Mouse (Mus musculus) MEL (cell line): ENCODE data around the gene Zfp654. TPM values are rescaled to one million over a fixed set of nuclear protein-coding genes. Genes with fewer than 3 reads are reported as not detected.

ENCODE experiments used
- DNase-seq: peaks from one replicate; pipeline ENCODE4 v3.0.0; 2011; ENCODE audit warnings: low read depth, low spot score
- H3K27ac ChIP-seq: 2 replicates; pipeline ENCODE4 v1.5.1; 2012; ENCODE audit warnings: low read depth, mild to moderate bottlenecking, control low read depth, low read length, moderate library complexity; ENCODE audit not compliant: control insufficient read depth
- H3K27me3 ChIP-seq, 2 experiments: fragments of 150-350 bp in 1 of 2; sonication (generic) in 1 of 2; 2 replicates each; pipeline ENCODE4 v1.6.1; 2012; ENCODE audit warnings: low read length in 2 of 2, mild to moderate bottlenecking in 2 of 2, improper control_type of control experiment in 1 of 2, moderate library complexity in 1 of 2; ENCODE audit not compliant: insufficient read depth in 2 of 2, control insufficient read depth in 1 of 2
- H3K36me3 ChIP-seq, 2 experiments: 2 replicates each; pipeline ENCODE4 v1.6.1; 2012 to 2014; ENCODE audit warnings: low read length in 2 of 2, improper control_type of control experiment in 1 of 2, inconsistent platforms in 1 of 2, mild to moderate bottlenecking in 1 of 2; ENCODE audit not compliant: insufficient read depth in 2 of 2, control insufficient read depth in 1 of 2
- H3K4me1 ChIP-seq, 2 experiments: fragments of 150-350 bp in 1 of 2; sonication (generic) in 1 of 2; 2 replicates each; pipeline ENCODE4 v1.6.1; 2012; ENCODE audit warnings: low read length in 2 of 2, improper control_type of control experiment in 1 of 2, mild to moderate bottlenecking in 1 of 2; ENCODE audit not compliant: insufficient read depth in 2 of 2, control insufficient read depth in 1 of 2
- H3K4me3 ChIP-seq, 2 experiments: fragments of 150-350 bp in 1 of 2; sonication (generic) in 1 of 2; 2 replicates each; pipeline ENCODE4 v1.5.1; 2012; ENCODE audit warnings: low read depth in 2 of 2, low read length in 2 of 2, mild to moderate bottlenecking in 2 of 2, moderate library complexity in 2 of 2, control low read depth in 1 of 2, improper control_type of control experiment in 1 of 2; ENCODE audit not compliant: control insufficient read depth in 1 of 2, insufficient read depth in 1 of 2
- H3K79me2 ChIP-seq: 2 replicates; pipeline ENCODE4 v1.6.1; 2012; ENCODE audit warnings: mild to moderate bottlenecking, low read length, moderate library complexity; ENCODE audit not compliant: control insufficient read depth, poor library complexity, insufficient read depth
- H3K9ac ChIP-seq: 2 replicates; pipeline ENCODE4 v1.6.1; 2012; ENCODE audit warnings: low read depth, mild to moderate bottlenecking, control low read depth, low read length, moderate library complexity; ENCODE audit not compliant: control insufficient read depth, poor library complexity, severe bottlenecking
- H3K9me3 ChIP-seq: fragments of 150-350 bp; sonication (generic); replicated peaks from 2 replicates; pipeline ENCODE4 v1.6.1; 2012; ENCODE audit warnings: mild to moderate bottlenecking, low read length, improper control_type of control experiment, moderate library complexity; ENCODE audit not compliant: insufficient read depth
- BHLHE40 ChIP-seq: IDR thresholded peaks from 2 replicates; pipeline ENCODE4 v1.6.1; 2012; ENCODE audit warnings: low read depth, mild to moderate bottlenecking, inconsistent platforms, low read length, improper control_type of control experiment, borderline replicate concordance
- CHD1 ChIP-seq: IDR thresholded peaks from 2 replicates; pipeline ENCODE4 v1.6.1; 2012; ENCODE audit warnings: low read depth, mild to moderate bottlenecking, inconsistent platforms, low read length, improper control_type of control experiment
- ELF1 ChIP-seq: IDR thresholded peaks from 2 replicates; pipeline ENCODE4 v1.6.1; 2014; ENCODE audit warnings: low read depth, mild to moderate bottlenecking, inconsistent platforms, low read length, improper control_type of control experiment, moderate library complexity
- ETS1 ChIP-seq: IDR thresholded peaks from 2 replicates; pipeline ENCODE4 v1.6.1; 2012; ENCODE audit warnings: low read depth, mild to moderate bottlenecking, inconsistent platforms, low read length, improper control_type of control experiment, moderate library complexity
- GATA1 ChIP-seq: IDR thresholded peaks from 2 replicates; pipeline ENCODE4 v1.6.1; 2011; ENCODE audit warnings: low read depth, low read length, improper control_type of control experiment
- HCFC1 ChIP-seq: IDR thresholded peaks from 2 replicates; pipeline ENCODE4 v1.6.1; 2012; ENCODE audit warnings: low read depth, mild to moderate bottlenecking, inconsistent platforms, low read length, improper control_type of control experiment, moderate library complexity
- MAFK ChIP-seq: IDR thresholded peaks from 2 replicates; pipeline ENCODE4 v1.6.1; 2011; ENCODE audit warnings: low read depth, mild to moderate bottlenecking, low read length, improper control_type of control experiment, borderline replicate concordance
- MAZ ChIP-seq: IDR thresholded peaks from 2 replicates; pipeline ENCODE4 v1.6.1; 2012; ENCODE audit warnings: low read depth, mild to moderate bottlenecking, inconsistent platforms, low read length, improper control_type of control experiment
- MYC ChIP-seq: IDR thresholded peaks from 2 replicates; pipeline ENCODE4 v1.6.1; 2011; ENCODE audit warnings: low read depth, mild to moderate bottlenecking, low read length, improper control_type of control experiment, moderate library complexity
- NRF1 ChIP-seq: IDR thresholded peaks from 2 replicates; pipeline ENCODE4 v1.6.1; 2014; ENCODE audit warnings: low read depth, mild to moderate bottlenecking, inconsistent platforms, low read length, improper control_type of control experiment, moderate library complexity; ENCODE audit not compliant: poor library complexity, insufficient read depth, severe bottlenecking
- POLR2A ChIP-seq, 2 experiments: IDR thresholded peaks; 2 replicates each; pipeline ENCODE4 v1.6.1; 2011 to 2012; ENCODE audit warnings: low read length in 2 of 2, mild to moderate bottlenecking in 2 of 2, control low read depth in 1 of 2, improper control_type of control experiment in 1 of 2, low read depth in 1 of 2, moderate library complexity in 1 of 2; ENCODE audit not compliant: control insufficient read depth in 1 of 2, insufficient read depth in 1 of 2, poor library complexity in 1 of 2
- POLR2AphosphoS2 ChIP-seq: IDR thresholded peaks from 2 replicates; pipeline ENCODE4 v1.6.1; 2011; ENCODE audit warnings: low read length, improper control_type of control experiment
- POLR2AphosphoS5 ChIP-seq: IDR thresholded peaks from 2 replicates; pipeline ENCODE4 v1.6.1; 2012; ENCODE audit warnings: low read depth, borderline replicate concordance, mild to moderate bottlenecking, inconsistent platforms, low read length, moderate library complexity, mixed read lengths
- RCOR1 ChIP-seq: IDR thresholded peaks from 2 replicates; pipeline ENCODE4 v1.6.1; 2012; ENCODE audit warnings: low read depth, mild to moderate bottlenecking, inconsistent platforms, low read length, improper control_type of control experiment
- SIN3A ChIP-seq: IDR thresholded peaks from 2 replicates; pipeline ENCODE4 v1.6.1; 2012; ENCODE audit warnings: low read length, improper control_type of control experiment, inconsistent platforms
- TBP ChIP-seq: IDR thresholded peaks from 2 replicates; pipeline ENCODE4 v1.8.0; 2011; ENCODE audit warnings: low read depth, low read length, improper control_type of control experiment
- TCF12 ChIP-seq: IDR thresholded peaks from 2 replicates; pipeline ENCODE4 v1.6.1; 2014; ENCODE audit warnings: low read depth, mild to moderate bottlenecking, inconsistent platforms, low read length, improper control_type of control experiment, moderate library complexity
- UBTF ChIP-seq: IDR thresholded peaks from 2 replicates; pipeline ENCODE4 v1.6.1; 2012; ENCODE audit warnings: low read depth, mild to moderate bottlenecking, inconsistent platforms, low read length, improper control_type of control experiment, moderate library complexity, borderline replicate concordance; ENCODE audit not compliant: insufficient read depth
- USF1 ChIP-seq: IDR thresholded peaks from 2 replicates; pipeline ENCODE4 v1.6.1; 2014; ENCODE audit warnings: low read depth, mild to moderate bottlenecking, inconsistent platforms, low read length, improper control_type of control experiment, moderate library complexity
- ZC3H11A ChIP-seq: IDR thresholded peaks from 2 replicates; pipeline ENCODE4 v1.6.1; 2012; ENCODE audit warnings: low read depth, mild to moderate bottlenecking, inconsistent platforms, low read length, improper control_type of control experiment
- ZKSCAN1 ChIP-seq: IDR thresholded peaks from 2 replicates; pipeline ENCODE4 v1.6.1; 2012; ENCODE audit warnings: low read depth, mild to moderate bottlenecking, inconsistent platforms, low read length, improper control_type of control experiment, moderate library complexity
- ZNF384 ChIP-seq: IDR thresholded peaks from 2 replicates; pipeline ENCODE4 v1.6.1; 2012; ENCODE audit warnings: low read depth, mild to moderate bottlenecking, inconsistent platforms, low read length, improper control_type of control experiment
- polyA plus RNA-seq, 2 experiments: library from polyadenylated mRNA; stranded (reverse) in 1 of 2; unstranded in 1 of 2; fragments of >175 nt in 1 of 2; fragments of >200 nt in 1 of 2; gene quantifications; 2 replicates each; pipeline versions ENCODE4 v1.2.1 to v1.2.4; 2012; ENCODE audit warnings: low replicate concordance in 2 of 2, low read depth in 1 of 2; ENCODE audit not compliant: insufficient read length in 2 of 2, insufficient read depth in 1 of 2, missing spikeins in 1 of 2
- total RNA-seq: library from RNA; depleted of rRNA; stranded (reverse); fragments of 300-350 nt; gene quantifications from 2 replicates; pipeline ENCODE4 v1.2.3, GENCODE M21; 2012

Gene Zfp654
- total and polyA plus RNA-seq, 3 experiments = 5.0 to 61.6 (median 6.9) TPM

GRCm38 (mm10) chr16:64801638-64802037 lies 49.8 kb downstream of the Zfp654 start:
- Histone ChIP-seq H3K27me3 (no peaks in the 10 kb centered on the region), H3K36me3 (peaks cover 0 to 19% of the 10 kb centered on the region in 2 experiments; a peak in 3 of 4 replicates), H3K9me3 (no peaks in the 10 kb centered on the region), H3K79me2 (peaks cover 2% of the 10 kb centered on the region; the same call in 1 of the 2 replicates), H3K27ac (no peak overlapping the region), H3K4me1 (no peaks in the 10 kb centered on the region), H3K4me3 (no peak overlapping the region), H3K9ac (no peak overlapping the region)
- DNase-seq = peak; percentile 24
- TF ChIP-seq ZNF384 (no peak), POLR2AphosphoS2 (no peak), ELF1 (no peak), TCF12 (no peak), CHD1 (no peak), ETS1 (no peak), USF1 (no peak), GATA1 (no peak), ZKSCAN1 (no peak), POLR2AphosphoS5 (no peak), MAZ (no peak), MAFK (no peak), POLR2A (IDR thresholded peaks at IDR 0.05; ENCODE audit: control insufficient read depth in 1 of 2, insufficient read depth in 1 of 2, low read depth in 1 of 2, low read length in 2 of 2, poor library complexity in 1 of 2) (no peak), BHLHE40 (no peak), NRF1 (no peak), UBTF (no peak), SIN3A (no peak)

GRCm38 (mm10) chr16:64800393-64800792 lies 51.1 kb downstream of the Zfp654 start:
- TF ChIP-seq POLR2AphosphoS5 (no peak), HCFC1 (no peak), TBP (no peak), MAFK (no peak), RCOR1 (no peak), UBTF (no peak), ZC3H11A (no peak), MYC (no peak), ZNF384 (no peak)
- Histone ChIP-seq H3K4me3 (no peak overlapping the region), H3K79me2 (peaks cover 2% of the 10 kb centered on the region; the same call in 1 of the 2 replicates), H3K27me3 (no peaks in the 10 kb centered on the region), H3K4me1 (no peaks in the 10 kb centered on the region), H3K9ac (no peak overlapping the region), H3K36me3 (peaks cover 0 to 19% of the 10 kb centered on the region in 2 experiments; a peak in 3 of 4 replicates), H3K27ac (no peak overlapping the region), H3K9me3 (no peaks in the 10 kb centered on the region)
- no peak for DNase-seq
